Mouse (Mus musculus) large intestine, adult 2 months (tissue): ENCODE data around the gene Mcts1. TPM values are rescaled to one million over a fixed set of nuclear protein-coding genes. Genes with fewer than 3 reads are reported as not detected.

Experiments
- DNase-seq: peaks from one replicate; pipeline ENCODE4 v3.0.0-alpha.2; 2012; ENCODE audit warnings: low read depth, low spot score
- WGBS: fragments of 180-500 bp; shearing (Covaris S2); methylation state at CpG from one replicate; pipeline ENCODE4 v1.1.7; 2018; 5-methylcytosine and 5-hydroxymethylcytosine counted together
- polyA plus RNA-seq: library from polyadenylated mRNA; depleted of rRNA; stranded (reverse); fragments of >200 nt; gene quantifications from 2 replicates; pipeline ENCODE4 v1.2.3, GENCODE M21; 2012; rRNA removed

The Mcts1 gene
- polyA plus RNA-seq, result 9.0 and 10.3 TPM in 2 replicates

GRCm38 (mm10) chrX:38600177-38600994, at the start of gene Mcts1:
TSS of gene Mcts1 (plus strand) at chrX:38600578.
- 10% methylated on average over 26 of the region's 26 CpGs for WGBS
- DNase-seq, result peak; percentile 44

- DNase-seq, result no peak
Measured at GRCm38 (mm10) chrX:38553255-38553654, 47.1 kb upstream of the Mcts1 start.

- WGBS, result 27% methylated on average over 14 of the region's 19 CpGs
- DNase-seq, result no peak
Measured at GRCm38 (mm10) chrX:38563941-38564541, 36.3 kb upstream of the Mcts1 start.

GRCm38 (mm10) chrX:38564542-38565175, 35.7 kb upstream of the Mcts1 start:
- peak; percentile 42 for DNase-seq
- WGBS, result 15% methylated on average over 48 of the region's 52 CpGs

GRCm38 (mm10) chrX:38565176-38565542, 35.2 kb upstream of the Mcts1 start:
- no peak for DNase-seq
- 15% methylated on average over 8 of the region's 8 CpGs for WGBS

- no peak for DNase-seq
- WGBS, result 47% methylated on average over 6 of the region's 6 CpGs
Measured at GRCm38 (mm10) chrX:38566521-38567205, 33.7 kb upstream of the Mcts1 start.

- no peak for DNase-seq
- WGBS, result 89% methylated on average over 15 of the region's 15 CpGs
Measured at GRCm38 (mm10) chrX:38576078-38576477, 24.3 kb upstream of the Mcts1 start, which contains the start of gene Cul4b. TSS of gene Cul4b (minus strand) at chrX:38576196.

GRCm38 (mm10) chrX:38581140-38581539, 19.2 kb upstream of the Mcts1 start:
- 93% methylated on average over 1 of the region's 1 CpGs for WGBS
- no peak for DNase-seq

- no peak for DNase-seq
Measured at GRCm38 (mm10) chrX:38583261-38583660, 17.1 kb upstream of the Mcts1 start.

GRCm38 (mm10) chrX:38589827-38590226, 10.6 kb upstream of the Mcts1 start:
- DNase-seq, result no peak
- 38% methylated on average over 4 of the region's 4 CpGs for WGBS

GRCm38 (mm10) chrX:38591749-38592148, 8.6 kb upstream of the Mcts1 start:
- WGBS, result 85% methylated on average over 3 of the region's 3 CpGs
- no peak for DNase-seq

GRCm38 (mm10) chrX:38593180-38593889, 7.0 kb upstream of the Mcts1 start:
- 58% methylated on average over 5 of the region's 5 CpGs for WGBS
- DNase-seq, result no peak

- no peak for DNase-seq
- 9% methylated on average over 3 of the region's 3 CpGs for WGBS
Measured at GRCm38 (mm10) chrX:38600995-38601369, 604 bp downstream of the Mcts1 start.

GRCm38 (mm10) chrX:38634801-38635637, 34.6 kb downstream of the Mcts1 start, which contains the start of gene C1galt1c1:
TSS of gene C1galt1c1 (minus strand) at chrX:38635087.
- 28% methylated on average over 42 of the region's 43 CpGs for WGBS
- DNase-seq, result no peak

GRCm38 (mm10) chrX:38635638-38635931, 35.2 kb downstream of the Mcts1 start:
- DNase-seq, result no peak

GRCm38 (mm10) chrX:38641435-38641834, 41.1 kb downstream of the Mcts1 start:
- no peak for DNase-seq
- 26% methylated on average over 4 of the region's 4 CpGs for WGBS

GRCm38 (mm10) chrX:38642183-38642582, 41.8 kb downstream of the Mcts1 start:
- no peak for DNase-seq
- 51% methylated on average over 4 of the region's 4 CpGs for WGBS

GRCm38 (mm10) chrX:38650404-38651039, 50.1 kb downstream of the Mcts1 start:
- 41% methylated on average over 9 of the region's 9 CpGs for WGBS
- DNase-seq, result no peak

GRCm38 (mm10) chrX:38651167-38651566, 50.8 kb downstream of the Mcts1 start:
- 46% methylated on average over 5 of the region's 7 CpGs for WGBS
- DNase-seq, result no peak
